7 mouse cellular contexts compared by ENCODE assay signal in genomic region chr11:70233016-70233415, GRCm38 (mm10). TPM values are rescaled to one million over a fixed set of nuclear protein-coding genes. Genes with fewer than 3 reads are reported as not detected.
DNase-seq lines count a peak whose midpoint lies in the region; ATAC-seq and TF ChIP-seq lines count a peak whose summit lies in the region.

No protein-coding gene starts in this region.

- H3K4me3 ChIP-seq in testis, adult 2 months (ENCODE audit: control insufficient read depth, low read depth, low read length): peak overlapping the region; percentile 68
- H3K4me3 ChIP-seq in forebrain, embryonic 15.5 days: peak overlapping the region; percentile 39
- peak overlapping the region; percentile 40 for H3K4me3 ChIP-seq in limb, embryonic 14.5 days (replicated peaks; ENCODE audit: low read length)

- H3K9ac ChIP-seq in forebrain, embryonic 15.5 days (replicated peaks): peak overlapping the region; percentile 59
- peak overlapping the region; percentile 55 for H3K9ac ChIP-seq in limb, embryonic 14.5 days (ENCODE audit: low read depth, low read length, severe bottlenecking)

- peak overlapping the region; percentile 77; the same call in 1 of the 2 replicates for H3K27ac ChIP-seq in testis, adult 2 months (ENCODE audit: control insufficient read depth, insufficient read depth, low read depth, low read length)
- H3K27ac ChIP-seq in forebrain, embryonic 15.5 days (replicated peaks): no peak overlapping the region
- H3K27ac ChIP-seq in limb, embryonic 14.5 days (replicated peaks; ENCODE audit: low read depth, low read length): peak overlapping the region; percentile 1; the same call in 1 of the 2 replicates

- ATAC-seq in forebrain, embryonic 15.5 days (replicated peaks): no peak
- ATAC-seq in limb, embryonic 14.5 days (ENCODE audit: low FRiP score, low read depth): no peak

- no peak for TF ChIP-seq POLR2A in testis, adult 2 months (IDR thresholded peaks at IDR 0.05; ENCODE audit: control insufficient read depth, low read depth, low read length)
- TF ChIP-seq POLR2A in limb, embryonic 14.5 days (IDR thresholded peaks at IDR 0.05; ENCODE audit: borderline replicate concordance, extremely low read depth, insufficient read depth, insufficient read length): no peak

- H3K9me3 ChIP-seq in forebrain, embryonic 15.5 days: no peaks in the 10 kb centered on the region
- no peaks in the 10 kb centered on the region for H3K9me3 ChIP-seq in limb, embryonic 14.5 days (ENCODE audit: control insufficient read depth, low read length)

- H3K27me3 ChIP-seq in testis, adult 2 months (ENCODE audit: control insufficient read depth, insufficient read depth, low read length): no peaks in the 10 kb centered on the region; the same call in 1 of the 2 replicates
- H3K27me3 ChIP-seq in forebrain, embryonic 15.5 days: peaks cover 27% of the 10 kb centered on the region
- peaks cover 23% of the 10 kb centered on the region for H3K27me3 ChIP-seq in limb, embryonic 14.5 days (ENCODE audit: control insufficient read depth, insufficient read depth, low read length)

- no peaks in the 10 kb centered on the region for H3K36me3 ChIP-seq in testis, adult 2 months (ENCODE audit: control insufficient read depth, insufficient read depth, low read length)
- peaks cover 15% of the 10 kb centered on the region for H3K36me3 ChIP-seq in forebrain, embryonic 15.5 days
- peaks cover 21% of the 10 kb centered on the region for H3K36me3 ChIP-seq in limb, embryonic 14.5 days (ENCODE audit: control insufficient read depth, insufficient read depth, low read length)

- 45% methylated on average over 8 of the region's 8 CpGs for WGBS in forebrain, embryonic 15.5 days
- WGBS in limb, embryonic 14.5 days: 35% methylated on average over 8 of the region's 8 CpGs

- H3K4me1 ChIP-seq in testis, adult 2 months (ENCODE audit: control insufficient read depth, insufficient read depth, low read length): peaks cover 44% of the 10 kb centered on the region
- peaks cover 54% of the 10 kb centered on the region for H3K4me1 ChIP-seq in forebrain, embryonic 15.5 days
- H3K4me1 ChIP-seq in limb, embryonic 14.5 days (ENCODE audit: control insufficient read depth, insufficient read depth, low read length): peaks cover 24% of the 10 kb centered on the region

- peak overlapping the region; percentile 52 for H3K4me2 ChIP-seq in forebrain, embryonic 15.5 days (replicated peaks)
- H3K4me2 ChIP-seq in limb, embryonic 14.5 days (replicated peaks; ENCODE audit: low read depth, low read length, severe bottlenecking): peak overlapping the region; percentile 52

- no peak for TF ChIP-seq CTCF in testis, adult 2 months (IDR thresholded peaks at IDR 0.05; ENCODE audit: control insufficient read depth, insufficient read depth, insufficient replicate concordance, low read depth, low read length)

- no peak for DNase-seq in testis, postnatal 14 days (ENCODE audit: low spot score)
- DNase-seq in limb, embryonic 14.5 days (ENCODE audit: low spot score): no peak
- DNase-seq in adrenal gland, adult 2 months: no peak
- DNase-seq in embryo, embryonic 10 days (ENCODE audit: low spot score): no peak
- no peak for DNase-seq in adrenal gland, postnatal 10 days

RNA-seq across cellular contexts. Expression of gene Bcl6b, which starts 3.4 kb away (rescaled TPM):
- 1.9 and 2.3 TPM in 2 replicates for polyA plus RNA-seq in testis, adult 2 months (2012; rRNA removed)
- polyA plus RNA-seq in forebrain, embryonic 15.5 days (2015; fragmentation: Nextera tagmentation; extraction: Ambion mirVana): 5.7 and 6.1 TPM in 2 replicates
- 11.2 and 12.2 TPM in 2 replicates for polyA plus RNA-seq in limb, embryonic 14.5 days (2012; rRNA removed)
- 11.7 and 12.2 TPM in 2 replicates for polyA plus RNA-seq in limb, embryonic 14.5 days (2014; fragmentation: Nextera tagmentation; extraction: Ambion mirVana)
- 10 to 100 TPM in 1 of 2 experiments, 1 to 10 TPM in 1; 8.6 to 11.3 TPM for total RNA-seq in adrenal gland, adult 2 months (2021)
- polyA plus RNA-seq in adrenal gland, adult 2 months (2012; rRNA removed): 25.3 and 27.8 TPM in 2 replicates
- total RNA-seq in adrenal gland, postnatal 10 days (2021): 10 to 100 TPM; 27.1 to 31.1 TPM

RNA-seq across cellular contexts. Expression of gene 0610010K14Rik, which starts 4.7 kb away (rescaled TPM):
- 26.6 and 27.7 TPM in 2 replicates for polyA plus RNA-seq in testis, adult 2 months (2012; rRNA removed)
- 191 and 199 TPM in 2 replicates for polyA plus RNA-seq in forebrain, embryonic 15.5 days (2015; fragmentation: Nextera tagmentation; extraction: Ambion mirVana)
- polyA plus RNA-seq in limb, embryonic 14.5 days (2012; rRNA removed): 167 and 171 TPM in 2 replicates
- 178 and 193 TPM in 2 replicates for polyA plus RNA-seq in limb, embryonic 14.5 days (2014; fragmentation: Nextera tagmentation; extraction: Ambion mirVana)
- total RNA-seq in adrenal gland, adult 2 months (2021): 10 to 100 TPM; 44.7 to 52.1 TPM
- polyA plus RNA-seq in adrenal gland, adult 2 months (2012; rRNA removed): 54.7 and 56.2 TPM in 2 replicates
- 10 to 100 TPM; 58.6 to 62.3 TPM for total RNA-seq in adrenal gland, postnatal 10 days (2021)

RNA-seq across cellular contexts. Expression of gene Gm21988, which starts 6.6 kb away (rescaled TPM):
- polyA plus RNA-seq in testis, adult 2 months (2012; rRNA removed): 3.4 and 3.7 TPM in 2 replicates
- polyA plus RNA-seq in forebrain, embryonic 15.5 days (2015; fragmentation: Nextera tagmentation; extraction: Ambion mirVana): 12.9 and 13.0 TPM in 2 replicates
- polyA plus RNA-seq in limb, embryonic 14.5 days (2012; rRNA removed): 15.1 and 15.7 TPM in 2 replicates
- 12.9 and 13.1 TPM in 2 replicates for polyA plus RNA-seq in limb, embryonic 14.5 days (2014; fragmentation: Nextera tagmentation; extraction: Ambion mirVana)
- total RNA-seq in adrenal gland, adult 2 months (2021): 1 to 10 TPM; 3.2 to 6.2 TPM
- 6.9 and 7.8 TPM in 2 replicates for polyA plus RNA-seq in adrenal gland, adult 2 months (2012; rRNA removed)
- 1 to 10 TPM; 4.0 to 4.9 TPM for total RNA-seq in adrenal gland, postnatal 10 days (2021)

RNA-seq across cellular contexts. Expression of gene Rnasek, which starts 6.6 kb away (rescaled TPM):
- 112 and 119 TPM in 2 replicates for polyA plus RNA-seq in testis, adult 2 months (2012; rRNA removed)
- 271 and 278 TPM in 2 replicates for polyA plus RNA-seq in forebrain, embryonic 15.5 days (2015; fragmentation: Nextera tagmentation; extraction: Ambion mirVana)
- polyA plus RNA-seq in limb, embryonic 14.5 days (2012; rRNA removed): 54.0 and 63.2 TPM in 2 replicates
- polyA plus RNA-seq in limb, embryonic 14.5 days (2014; fragmentation: Nextera tagmentation; extraction: Ambion mirVana): 171 and 176 TPM in 2 replicates
- 100 to 1,000 TPM; 220 to 243 TPM for total RNA-seq in adrenal gland, adult 2 months (2021)
- polyA plus RNA-seq in adrenal gland, adult 2 months (2012; rRNA removed): 332 and 351 TPM in 2 replicates
- total RNA-seq in adrenal gland, postnatal 10 days (2021): 100 to 1,000 TPM; 139 to 162 TPM

RNA-seq across cellular contexts. Expression of gene Slc16a13, which starts 12.2 kb away (rescaled TPM):
- polyA plus RNA-seq in testis, adult 2 months (2012; rRNA removed): 2.2 and 3.3 TPM in 2 replicates
- polyA plus RNA-seq in forebrain, embryonic 15.5 days (2015; fragmentation: Nextera tagmentation; extraction: Ambion mirVana): 14.9 and 17.7 TPM in 2 replicates
- polyA plus RNA-seq in limb, embryonic 14.5 days (2012; rRNA removed): 9.3 and 11.1 TPM in 2 replicates
- polyA plus RNA-seq in limb, embryonic 14.5 days (2014; fragmentation: Nextera tagmentation; extraction: Ambion mirVana): 9.2 and 9.6 TPM in 2 replicates
- 1 to 10 TPM; 2.7 to 3.7 TPM for total RNA-seq in adrenal gland, adult 2 months (2021)
- polyA plus RNA-seq in adrenal gland, adult 2 months (2012; rRNA removed): 5.0 and 5.6 TPM in 2 replicates
- 1 to 10 TPM; 3.8 to 6.2 TPM for total RNA-seq in adrenal gland, postnatal 10 days (2021)
